Mouse (Mus musculus) CH12.LX (cell line): ENCODE results near the gene Plin3. TPM values are rescaled to one million over a fixed set of nuclear protein-coding genes. Genes with fewer than 3 reads are reported as not detected.

Experiments
- DNase-seq: peaks from one replicate; pipeline ENCODE4 v3.0.0-alpha.2; 2013; ENCODE audit errors: extremely low read depth
- H3K27ac ChIP-seq: 2 replicates; pipeline ENCODE4 v1.5.1; 2012; ENCODE audit warnings: low read depth, mild to moderate bottlenecking, control low read depth, moderate library complexity; ENCODE audit not compliant: insufficient read depth
- H3K27me3 ChIP-seq: replicated peaks from 2 replicates; pipeline ENCODE3; 2012; ENCODE audit warnings: inconsistent platforms
- H3K36me3 ChIP-seq, 2 experiments: replicated peaks in 1 of 2; 2 replicates each; pipeline versions ENCODE3 to v1.6.1; 2012; ENCODE audit warnings: inconsistent platforms in 1 of 2, low read length in 1 of 2, mild to moderate bottlenecking in 1 of 2, mixed read lengths in 1 of 2, moderate library complexity in 1 of 2; ENCODE audit not compliant: control insufficient read depth in 1 of 2, insufficient read depth in 1 of 2
- H3K4me1 ChIP-seq, 2 experiments: 2 replicates each; pipeline ENCODE4 v1.6.1; 2012; ENCODE audit warnings: inconsistent platforms in 1 of 2, moderate library complexity in 1 of 2; ENCODE audit not compliant: insufficient read depth in 2 of 2, control insufficient read depth in 1 of 2
- H3K4me2 ChIP-seq: 2 replicates; pipeline ENCODE4 v1.6.1; 2012; ENCODE audit warnings: low read depth, mild to moderate bottlenecking, control low read depth; ENCODE audit not compliant: poor library complexity, insufficient read depth, severe bottlenecking
- H3K4me3 ChIP-seq, 3 experiments: fragments of 150-350 bp in 1 of 3; sonication (generic) in 1 of 3; replicated peaks in 1 of 3; 2 replicates each; pipeline versions ENCODE3 to v1.5.1; 2011 to 2012; ENCODE audit warnings: low read depth in 2 of 3, low read length in 2 of 3, mild to moderate bottlenecking in 2 of 3, moderate library complexity in 2 of 3, control low read depth in 1 of 3, improper control_type of control experiment in 1 of 3, inconsistent platforms in 1 of 3, mixed read lengths in 1 of 3; ENCODE audit not compliant: poor library complexity in 1 of 3
- H3K79me2 ChIP-seq: replicated peaks from 2 replicates; pipeline ENCODE4 v1.6.1; 2012; ENCODE audit warnings: mild to moderate bottlenecking, moderate library complexity; ENCODE audit not compliant: control insufficient read depth, poor library complexity, insufficient read depth, severe bottlenecking; ENCODE audit errors: extremely low read depth
- H3K9ac ChIP-seq: 2 replicates; pipeline ENCODE4 v1.6.1; 2012; ENCODE audit warnings: low read depth, mild to moderate bottlenecking, control low read depth, moderate library complexity; ENCODE audit not compliant: insufficient read depth
- H3K9me3 ChIP-seq: replicated peaks from 2 replicates; pipeline ENCODE3; 2012; ENCODE audit warnings: low read length, inconsistent platforms, mixed read lengths
- BHLHE40 ChIP-seq: IDR thresholded peaks from 2 replicates; pipeline ENCODE4 v1.6.1; 2011; ENCODE audit warnings: mild to moderate bottlenecking, low read depth, low read length, improper control_type of control experiment
- ETS1 ChIP-seq: conservative IDR thresholded peaks from 2 replicates; pipeline ENCODE4 v1.6.1; 2012; ENCODE audit warnings: low read depth, mild to moderate bottlenecking, inconsistent platforms, low read length, improper control_type of control experiment, moderate library complexity
- IRF4 ChIP-seq: IDR thresholded peaks from 2 replicates; pipeline ENCODE4 v1.6.1; 2014; ENCODE audit warnings: low read depth, mild to moderate bottlenecking, inconsistent platforms, low read length, improper control_type of control experiment
- JUND ChIP-seq: conservative IDR thresholded peaks from 2 replicates; pipeline ENCODE4 v1.6.1; 2011; ENCODE audit warnings: low read depth, low read length, improper control_type of control experiment
- MAX ChIP-seq: IDR thresholded peaks from 2 replicates; pipeline ENCODE4 v1.6.1; 2011; ENCODE audit warnings: low read length, improper control_type of control experiment
- MAZ ChIP-seq: IDR thresholded peaks from 2 replicates; pipeline ENCODE4 v1.6.1; 2012; ENCODE audit warnings: low read depth, mild to moderate bottlenecking, inconsistent platforms, low read length, improper control_type of control experiment, moderate library complexity
- MEF2A ChIP-seq: IDR thresholded peaks from 2 replicates; pipeline ENCODE4 v1.6.1; 2014; ENCODE audit warnings: low read depth, mild to moderate bottlenecking, inconsistent platforms, low read length, improper control_type of control experiment, borderline replicate concordance
- MXI1 ChIP-seq: IDR thresholded peaks from 2 replicates; pipeline ENCODE4 v1.6.1; 2011; ENCODE audit warnings: mild to moderate bottlenecking, low read depth, low read length, improper control_type of control experiment
- RAD21 ChIP-seq: IDR thresholded peaks from 2 replicates; pipeline ENCODE4 v1.6.1; 2011; ENCODE audit warnings: low read depth, mild to moderate bottlenecking, low read length, improper control_type of control experiment, moderate library complexity
- SMC3 ChIP-seq: IDR thresholded peaks from 2 replicates; pipeline ENCODE4 v1.6.1; 2011; ENCODE audit warnings: low read depth, low read length, improper control_type of control experiment
- TCF12 ChIP-seq: IDR thresholded peaks from 2 replicates; pipeline ENCODE4 v1.6.1; 2014; ENCODE audit warnings: low read depth, mild to moderate bottlenecking, inconsistent platforms, low read length, improper control_type of control experiment
- dilution Hi-C: fragments of 300-500 bp; cut with MboI; formaldehyde crosslinking; loops from 2 replicates; pipeline ENCODE4 v1.14.3; 2020; ENCODE audit warnings: low sequenced_read_pairs; ENCODE audit not compliant: extremely low pct_unique_long_range_greater_than_20kb, extremely low pct_ligation_motif_present
- in situ Hi-C: fragments of 300-500 bp; cut with MboI; formaldehyde crosslinking; loops from 3 replicates; pipeline ENCODE4 v1.14.3; 2019; ENCODE audit warnings: low sequenced_read_pairs, low pct_ligation_motif_present, low pct_unique_long_range_greater_than_20kb, mixed read lengths
- polyA plus RNA-seq: library from polyadenylated mRNA; unstranded; fragments of >175 nt; gene quantifications from 2 replicates; pipeline ENCODE4 v1.2.1, GENCODE M21; 2012; ENCODE audit warnings: low read depth; ENCODE audit not compliant: insufficient read length
- total RNA-seq, 2 experiments: library from RNA; depleted of rRNA; stranded (reverse); fragments of 300-350 nt in 1 of 2; fragments of >200 nt in 1 of 2; gene quantifications; 2 replicates each; pipeline ENCODE4 v1.2.3; 2012 to 2014

Plin3 gene
- total and polyA plus RNA-seq, 3 experiments: 17.3 to 23.3 (median 18.5) TPM

- TF ChIP-seq RAD21: no peak
- TF ChIP-seq SMC3: no peak
- no peak for TF ChIP-seq TCF12
- TF ChIP-seq MAX: peak; percentile 35; the same call in 1 of the 2 replicates
- TF ChIP-seq MAZ: 0 out of 2 replicates have a peak, but pooled peaks have one; percentile 24
- Histone ChIP-seq H3K9me3 (no peaks in the 10 kb centered on the region), H3K36me3 (peaks cover 31 to 49% of the 10 kb centered on the region in 2 experiments), H3K27ac (peak overlapping the region; percentile 63), H3K4me2 (peak overlapping the region; percentile 95), H3K9ac (peak overlapping the region; percentile 82; the same call in 1 of the 2 replicates), H3K4me3 (peak overlapping the region in 2 of 3 experiments; percentile 26 to 54), H3K27me3 (no peaks in the 10 kb centered on the region), H3K4me1 (peaks cover 28 to 65% of the 10 kb centered on the region in 2 experiments), H3K79me2 (peaks cover 61% of the 10 kb centered on the region)
- in situ Hi-C loops: loop anchor here (5.0 kb wide), 1 partner anchor 129 kb away; no protein-coding TSS in a partner anchor
- DNase-seq: no peak
- dilution Hi-C loops: no loop called here
Measured at GRCm38 (mm10) chr17:56261166-56261565, 31.5 kb downstream of the Plin3 start.

GRCm38 (mm10) chr17:56259301-56260037, 33.2 kb downstream of the Plin3 start:
- H3K27me3 ChIP-seq: no peaks in the 10 kb centered on the region
- TF ChIP-seq TCF12 (no peak; the same call in 1 of the 2 replicates), BHLHE40 (peak; percentile 82), IRF4 (peak; percentile 38; the same call in 1 of the 2 replicates), MXI1 (peak; percentile 16; the same call in 1 of the 2 replicates), JUND (no peak), ETS1 (peak; percentile 81), MEF2A (0 out of 2 replicates have a peak, but pooled peaks have one; percentile 27)
- H3K9ac ChIP-seq: peak overlapping the region; percentile 82
- H3K79me2 ChIP-seq: peaks cover 61% of the 10 kb centered on the region
- H3K36me3 ChIP-seq: peaks cover 31 to 49% of the 10 kb centered on the region in 2 experiments
- DNase-seq: peak; percentile 61
- H3K4me1 ChIP-seq: peaks cover 17 to 51% of the 10 kb centered on the region in 2 experiments
- peak overlapping the region; percentile 24 to 98 (median 54) for H3K4me3 ChIP-seq
- dilution Hi-C loops (no loop called here), in situ Hi-C loops (loop anchor here (5.0 kb wide), 2 partner anchors 57 to 127 kb away; no protein-coding TSS in a partner anchor)
- no peaks in the 10 kb centered on the region for H3K9me3 ChIP-seq
- H3K27ac ChIP-seq: peak overlapping the region; percentile 77
- peak overlapping the region; percentile 95 for H3K4me2 ChIP-seq
